Mouse (Mus musculus) heart, postnatal 0 days (tissue): Measurements from ENCODE around the gene Prl8a1. TPM values are rescaled to one million over a fixed set of nuclear protein-coding genes. Genes with fewer than 3 reads are reported as not detected.

ENCODE experiments used
- ATAC-seq: fragments of 200-750 bp; cut with Nextera tagmentation; 2 replicates; pipeline ENCODE4 v1.8.0; 2017; ENCODE audit warnings: low read depth, moderate number of reproducible peaks, moderate library complexity; ENCODE audit not compliant: insufficient read depth
- DNase-seq: peaks from one replicate; pipeline ENCODE4 v3.0.0-alpha.2; 2016; ENCODE audit warnings: low spot score
- H3K27ac ChIP-seq: fragments of 300-500 bp; sonication (generic); 2 replicates; pipeline ENCODE4 v1.5.1; 2014; ENCODE audit warnings: low read depth, mild to moderate bottlenecking
- H3K27me3 ChIP-seq: fragments of 300-500 bp; sonication (generic); 2 replicates; pipeline ENCODE4 v1.6.1; 2014; ENCODE audit warnings: low read length, mixed read lengths; ENCODE audit not compliant: control insufficient read depth, insufficient read depth
- H3K36me3 ChIP-seq: fragments of 300-500 bp; sonication (generic); replicated peaks from 2 replicates; pipeline ENCODE4 v1.6.1; 2014; ENCODE audit warnings: low read length, mixed read lengths; ENCODE audit not compliant: control insufficient read depth, insufficient read depth
- H3K4me1 ChIP-seq: fragments of 300-500 bp; sonication (generic); 2 replicates; pipeline ENCODE4 v1.6.1; 2014; ENCODE audit warnings: antibody characterized with exemption; ENCODE audit not compliant: control insufficient read depth, insufficient read depth
- H3K4me2 ChIP-seq: fragments of 300-500 bp; sonication (generic); 2 replicates; pipeline ENCODE4 v1.6.1; 2014; ENCODE audit warnings: low read depth, mild to moderate bottlenecking, low read length, moderate library complexity
- H3K4me3 ChIP-seq: fragments of 300-500 bp; sonication (generic); 2 replicates; pipeline ENCODE4 v1.5.1; 2014; ENCODE audit warnings: low read depth, low read length
- H3K9ac ChIP-seq: fragments of 300-500 bp; sonication (generic); replicated peaks from 2 replicates; pipeline ENCODE4 v1.6.1; 2014; ENCODE audit warnings: low read depth, low read length, mixed read lengths
- H3K9me3 ChIP-seq: fragments of 300-500 bp; sonication (generic); replicated peaks from 2 replicates; pipeline ENCODE4 v1.6.1; 2016; ENCODE audit warnings: low read length; ENCODE audit not compliant: control insufficient read depth
- CTCF ChIP-seq: IDR thresholded peaks from 2 replicates; pipeline ENCODE4 v1.5.1; 2016; ENCODE audit warnings: antibody characterized with exemption, control low read depth, low read depth
- EP300 ChIP-seq: IDR thresholded peaks from 2 replicates; pipeline ENCODE4 v1.6.1; 2016; ENCODE audit warnings: antibody characterized with exemption, low read depth
- WGBS: fragments of 180-500 bp; shearing (Covaris S2); extraction: QIAGEN DNeasy Blood & Tissue Kit; methylation state at CpG from one replicate; pipeline ENCODE4 v1.1.7; 2014; 5-methylcytosine and 5-hydroxymethylcytosine counted together
- polyA plus RNA-seq: library from polyadenylated mRNA; unstranded; fragments of >200 nt; fragmentation: Nextera tagmentation; extraction: Ambion mirVana; gene quantifications from 2 replicates; pipeline ENCODE4 v1.2.1, GENCODE M21; 2015
- total RNA-seq: library from RNA; depleted of rRNA; stranded (reverse); fragments of >200 nt; gene quantifications from 2 replicates; pipeline ENCODE4 v1.2.3, GENCODE M21; 2014; ENCODE audit warnings: low replicate concordance; rRNA removed

Prl8a1 gene
- total RNA-seq (not detected in 2 replicates), polyA plus RNA-seq (not detected in 2 replicates)

DNA sequence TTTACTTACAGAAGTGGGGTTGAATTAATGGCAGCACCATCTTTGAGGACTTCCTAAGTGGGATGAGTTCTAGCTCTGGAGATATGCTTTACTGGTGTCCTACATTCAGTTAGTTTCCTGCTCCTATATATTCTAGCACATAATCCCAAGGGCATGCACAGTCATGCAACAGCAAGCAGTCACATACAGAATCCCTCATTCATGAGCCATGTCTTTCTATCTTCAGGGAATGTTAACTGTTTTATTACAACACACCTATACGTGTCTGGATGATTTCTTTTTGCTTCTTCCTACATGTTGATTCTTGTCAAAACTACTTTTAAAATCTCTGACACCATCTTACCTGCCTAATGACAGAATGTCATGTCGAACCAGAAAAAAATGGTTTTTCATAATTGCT is at the start of gene Prl8a1:
TSS of gene Prl8a1 (minus strand) at position 101 of the 400 bp plus-strand sequence.
- no peaks in the 10 kb centered on the region for H3K36me3 ChIP-seq
- H3K9me3 ChIP-seq = no peaks in the 10 kb centered on the region
- no peak within 1 kb of the TSS for H3K4me3 ChIP-seq
- DNase-seq = no peak
- ATAC-seq = no peak
- H3K27ac ChIP-seq = no peak within 1 kb of the TSS
- no peaks in the 10 kb centered on the region for H3K4me1 ChIP-seq
- H3K27me3 ChIP-seq = no peaks in the 10 kb centered on the region
- TF ChIP-seq EP300 = no peak
- no peak for TF ChIP-seq CTCF
- no peak within 1 kb of the TSS for H3K4me2 ChIP-seq
- WGBS = 66% methylated on average over 2 of the region's 2 CpGs
- no peak within 1 kb of the TSS for H3K9ac ChIP-seq

DNA sequence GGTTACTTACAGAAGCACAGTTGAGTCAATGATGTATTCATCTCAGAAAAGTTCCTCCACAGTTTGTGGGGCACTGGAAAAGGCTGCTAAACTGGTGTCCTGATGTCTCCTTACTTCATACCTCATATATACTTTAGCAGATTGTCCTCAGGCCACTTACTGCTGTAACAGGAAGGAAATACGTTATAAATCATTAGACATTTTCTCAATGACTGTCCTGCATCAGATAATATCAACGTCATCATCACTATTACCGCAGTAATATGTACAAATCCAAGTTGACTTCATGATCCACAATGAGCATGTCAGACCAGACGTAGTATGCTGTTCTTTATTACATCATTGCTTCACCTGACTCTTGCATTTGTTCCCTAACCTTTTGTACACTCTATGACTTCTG is 28.5 kb upstream of the Prl8a1 start, which contains the start of gene Prl7b1:
TSS of gene Prl7b1 (minus strand) at position 101 of the 400 bp plus-strand sequence.
- no peak for TF ChIP-seq EP300
- no peak for TF ChIP-seq CTCF
- 54% methylated on average over 4 of the region's 4 CpGs for WGBS
- no peaks in the 10 kb centered on the region for H3K4me1 ChIP-seq
- H3K4me2 ChIP-seq = no peak within 1 kb of the TSS
- H3K9me3 ChIP-seq = no peaks in the 10 kb centered on the region
- H3K27me3 ChIP-seq = no peaks in the 10 kb centered on the region
- ATAC-seq (no peak), DNase-seq (no peak)
- H3K36me3 ChIP-seq = no peaks in the 10 kb centered on the region
- H3K4me3 ChIP-seq = no peak within 1 kb of the TSS
- H3K9ac ChIP-seq = no peak within 1 kb of the TSS
- H3K27ac ChIP-seq = no peak within 1 kb of the TSS

DNA sequence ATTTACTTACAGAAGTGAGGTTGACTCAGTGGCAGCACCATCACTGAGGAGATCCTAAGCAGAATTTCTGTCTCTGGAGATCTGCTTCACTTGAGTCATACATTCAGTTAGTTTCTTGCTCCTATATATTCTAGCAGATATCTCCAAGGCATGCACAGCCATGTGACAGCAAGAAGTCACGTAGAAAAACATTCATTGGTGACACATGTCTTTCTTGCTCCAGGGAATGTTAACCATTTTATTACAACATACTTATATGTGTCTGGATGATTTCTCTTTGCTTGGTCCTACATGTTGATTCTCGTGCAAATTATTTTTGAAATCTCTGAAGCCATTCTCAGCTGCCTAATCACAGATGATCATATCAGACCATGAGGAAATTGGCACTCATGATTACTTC is 17.5 kb downstream of the Prl8a1 start, which contains the start of gene Prl8a9:
TSS of gene Prl8a9 (minus strand) at position 101 of the 400 bp plus-strand sequence.
- H3K4me1 ChIP-seq = no peaks in the 10 kb centered on the region
- H3K4me2 ChIP-seq = no peak within 1 kb of the TSS
- no peak within 1 kb of the TSS for H3K4me3 ChIP-seq
- TF ChIP-seq EP300 = no peak
- no peak for TF ChIP-seq CTCF
- no peak for DNase-seq
- no peaks in the 10 kb centered on the region for H3K9me3 ChIP-seq
- no peaks in the 10 kb centered on the region for H3K36me3 ChIP-seq
- no peak within 1 kb of the TSS for H3K27ac ChIP-seq
- 56% methylated on average over 2 of the region's 2 CpGs for WGBS
- no peaks in the 10 kb centered on the region for H3K27me3 ChIP-seq
- H3K9ac ChIP-seq = no peak within 1 kb of the TSS
- no peak for ATAC-seq

DNA sequence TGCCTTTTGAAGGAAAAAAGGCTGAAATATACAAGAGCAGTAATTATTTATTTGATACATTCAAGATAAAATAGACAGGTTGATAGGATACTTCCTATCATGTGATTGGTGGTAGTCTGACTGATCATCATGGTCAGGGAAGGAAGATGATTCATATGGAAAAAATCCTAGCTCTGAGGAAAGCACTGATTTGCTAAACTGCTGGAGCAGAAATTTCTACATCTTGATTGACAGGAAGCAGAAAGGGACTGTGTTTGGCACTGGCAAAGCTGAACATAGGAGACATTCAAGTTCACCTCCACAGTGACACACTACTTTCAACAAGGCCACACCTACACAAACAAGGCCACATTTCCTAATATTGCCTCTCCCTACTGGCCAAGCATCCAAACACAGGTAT is 28.6 kb downstream of the Prl8a1 start:
- Histone ChIP-seq H3K9me3 (no peaks in the 10 kb centered on the region), H3K4me3 (no peak overlapping the region), H3K27me3 (no peaks in the 10 kb centered on the region), H3K4me2 (no peak overlapping the region), H3K4me1 (no peaks in the 10 kb centered on the region), H3K9ac (no peak overlapping the region), H3K36me3 (no peaks in the 10 kb centered on the region), H3K27ac (no peak overlapping the region)
- ATAC-seq (no peak), DNase-seq (no peak)
- TF ChIP-seq CTCF = no peak
- TF ChIP-seq EP300 = no peak

Other genes with a start within 250 kb of the Prl8a1 start
- not detected in 2 replicates for gene Prl8a2, start 236.5 kb downstream of the Prl8a1 start, total RNA-seq
- not detected in 2 replicates for gene Prl8a2, start 236.5 kb downstream of the Prl8a1 start, polyA plus RNA-seq
- not detected in 2 replicates for gene Prl2b1, start 191.3 kb downstream of the Prl8a1 start, total RNA-seq
- not detected in 2 replicates for gene Prl2b1, start 191.3 kb downstream of the Prl8a1 start, polyA plus RNA-seq
- not detected in 2 replicates for gene Prl8a6, start 143.5 kb downstream of the Prl8a1 start, total RNA-seq
- gene Prl8a6, start 143.5 kb downstream of the Prl8a1 start, polyA plus RNA-seq = not detected in 2 replicates
- not detected in 2 replicates for gene Prl8a8, start 69.0 kb downstream of the Prl8a1 start, total RNA-seq
- not detected in 2 replicates for gene Prl8a8, start 69.0 kb downstream of the Prl8a1 start, polyA plus RNA-seq
- not detected in 2 replicates for gene Prl8a9, start 17.6 kb downstream of the Prl8a1 start, total RNA-seq
- not detected in 2 replicates for gene Prl8a9, start 17.6 kb downstream of the Prl8a1 start, polyA plus RNA-seq
- not detected in 2 replicates for gene Prl7b1, start 28.4 kb upstream of the Prl8a1 start, total RNA-seq
- not detected in 2 replicates for gene Prl7b1, start 28.4 kb upstream of the Prl8a1 start, polyA plus RNA-seq
- gene Prl7a1, start 60.3 kb upstream of the Prl8a1 start, total RNA-seq = not detected in 2 replicates
- gene Prl7a1, start 60.3 kb upstream of the Prl8a1 start, polyA plus RNA-seq = not detected in 2 replicates
- gene Prl7a2, start 85.9 kb upstream of the Prl8a1 start, total RNA-seq = not detected in 2 replicates
- gene Prl7a2, start 85.9 kb upstream of the Prl8a1 start, polyA plus RNA-seq = not detected in 2 replicates
- not detected in 2 replicates for gene Prl7d1, start 134.6 kb upstream of the Prl8a1 start, total RNA-seq
- gene Prl7d1, start 134.6 kb upstream of the Prl8a1 start, polyA plus RNA-seq = not detected in 2 replicates
- not detected in 2 replicates for gene Prl7c1, start 198.6 kb upstream of the Prl8a1 start, total RNA-seq
- gene Prl7c1, start 198.6 kb upstream of the Prl8a1 start, polyA plus RNA-seq = not detected in 2 replicates
- gene Prl2a1, start 219.5 kb upstream of the Prl8a1 start, total RNA-seq = not detected in 2 replicates
- not detected in 2 replicates for gene Prl2a1, start 219.5 kb upstream of the Prl8a1 start, polyA plus RNA-seq